Mouse (Mus musculus) kidney, adult 10 weeks (tissue): Measurements from ENCODE around the gene Ptprg. TPM values are rescaled to one million over a fixed set of nuclear protein-coding genes. Genes with fewer than 3 reads are reported as not detected.

Experiments used
- polyA plus RNA-seq: library from polyadenylated mRNA; stranded (reverse); fragments of 350-450 nt; fragmentation: Illumina TruSeq; extraction: RNeasy Lipid Tissue Mini Kit (QIAGEN cat#74804); gene quantifications from one replicate; pipeline ENCODE4 v1.2.3, GENCODE M21; 2014; ENCODE audit warnings: low read depth, low replicate concordance

Gene Ptprg
- 68.8 TPM for polyA plus RNA-seq

GRCm38 (mm10) chr14:11553273-11553665, at the start of gene Ptprg:
Gene Ptprg, plus strand, starts transcription at chr14:11553532.

GRCm38 (mm10) chr14:12283641-12284040, 730.3 kb downstream of the Ptprg start, which contains the start of gene Gm49355:
Gene Gm49355, plus strand, starts transcription at chr14:12283976.

GRCm38 (mm10) chr14:12284141-12284912, 731.0 kb downstream of the Ptprg start, which contains the start of gene 3830406C13Rik:
Gene 3830406C13Rik, plus strand, starts transcription at chr14:12284173.

Other genes starting within 250 kb of the Ptprg start
- gene Gm3839, start 196.8 kb upstream of the Ptprg start, polyA plus RNA-seq = 2.8 TPM